Mouse (Mus musculus) brain, embryonic 14.5 days (tissue): ENCODE results near the gene Fmnl2.

ENCODE experiments used
- CTCF ChIP-seq: fragments of 200-500 bp; IDR thresholded peaks from 2 replicates; pipeline ENCODE4 v1.5.1; 2012; ENCODE audit warnings: inconsistent platforms, mild to moderate bottlenecking, moderate library complexity, borderline replicate concordance; ENCODE audit not compliant: insufficient read depth, insufficient read length; ENCODE audit errors: extremely low read depth
- POLR2A ChIP-seq: fragments of 200-500 bp; IDR thresholded peaks from 2 replicates; pipeline ENCODE4 v1.6.1; 2012; ENCODE audit warnings: mild to moderate bottlenecking, inconsistent platforms, borderline replicate concordance; ENCODE audit not compliant: poor library complexity, insufficient read depth, insufficient read length, severe bottlenecking; ENCODE audit errors: extremely low read depth

DNA sequence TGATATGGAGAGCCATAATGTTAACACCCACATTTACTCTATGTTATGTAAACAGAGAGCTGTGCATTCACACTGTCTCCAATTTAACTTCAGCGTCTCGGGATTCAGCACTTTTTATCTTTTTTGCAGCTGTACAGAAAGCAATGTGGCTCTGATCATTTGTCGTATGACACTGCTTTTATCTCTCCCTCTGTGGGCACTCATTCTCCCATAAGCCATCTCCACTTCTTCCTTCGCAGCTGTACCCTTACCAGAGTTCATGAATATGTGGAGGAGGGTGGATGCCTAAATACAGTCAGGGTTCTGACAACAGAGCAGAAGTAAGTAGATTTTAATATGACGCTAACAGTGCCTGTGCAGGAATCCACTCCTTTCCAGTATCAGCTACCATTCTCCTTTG lies 47.7 kb upstream of the Fmnl2 start:
- TF ChIP-seq CTCF (no peak), POLR2A (no peak)
